Mouse (Mus musculus): ENCODE measurements at regions not wholly inside any gene's neighbourhood (a gene's known extent, or its start where the extent isn't known, plus 50 kb on each side); places are given as distances from the start of the nearest gene placed in this dataset.

DNA sequence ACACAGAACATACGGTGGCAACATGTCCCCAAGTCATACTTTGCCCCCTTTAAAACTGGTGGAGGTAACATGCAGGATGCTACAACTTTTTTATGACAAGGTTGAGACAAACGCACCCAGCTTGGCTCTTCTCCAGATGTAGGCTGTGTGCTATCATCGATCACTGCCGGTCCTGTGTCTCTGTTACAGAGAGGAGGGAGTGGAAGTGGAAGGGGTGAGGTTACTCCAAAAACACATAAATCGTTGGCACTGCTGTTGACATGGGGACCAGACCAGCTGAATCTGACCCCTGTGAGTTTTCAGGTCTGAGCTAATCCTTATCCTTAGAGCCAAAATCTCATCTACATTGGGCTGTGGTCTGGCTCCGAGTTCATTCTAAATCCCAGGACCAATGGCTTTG is 335.0 kb upstream of the Nfe2l3 start:
- no peak for DNase-seq (ENCODE audit: low read depth, low spot score)

DNA sequence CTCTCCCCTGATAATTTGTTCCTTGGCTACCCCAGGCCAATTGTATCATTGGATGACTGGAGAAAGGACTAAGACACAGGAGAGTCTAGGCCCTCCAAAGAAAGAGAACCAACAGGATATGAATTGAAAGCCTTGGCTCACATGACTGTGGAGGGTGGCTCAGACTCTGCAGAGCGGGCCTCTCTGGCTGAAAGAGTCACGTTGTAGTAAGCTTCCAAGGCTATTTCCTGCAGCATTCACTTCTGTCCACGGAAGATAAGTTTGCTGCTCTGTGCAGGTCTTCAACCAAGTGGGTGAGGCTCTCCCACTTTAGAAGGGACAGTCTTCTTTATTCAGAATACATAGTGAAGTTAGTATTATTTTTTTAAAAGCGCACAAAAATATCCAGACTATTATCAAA is 332.1 kb upstream of the Nfe2l3 start:
- DNase-seq (ENCODE audit: low read depth, low spot score): no peak

DNA sequence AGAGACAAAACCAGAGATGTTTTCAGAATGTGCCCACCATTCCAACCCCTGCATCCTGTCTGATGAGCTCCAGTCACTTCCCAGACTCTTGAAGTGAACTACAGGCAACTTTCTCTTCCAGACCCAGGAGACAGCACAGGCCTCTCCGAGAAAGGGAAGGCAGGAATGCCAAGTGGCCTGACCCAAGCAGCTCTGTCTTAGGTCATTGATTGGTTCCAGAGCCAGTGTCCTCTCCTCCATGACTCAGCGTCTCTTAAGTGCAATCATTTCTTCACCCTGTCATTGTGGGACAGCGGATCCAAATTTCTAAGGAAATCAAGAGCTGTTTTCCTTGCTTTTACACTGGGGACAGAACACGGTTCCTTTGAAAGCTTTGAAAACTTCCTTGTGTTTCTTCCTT is 329.2 kb upstream of the Nfe2l3 start:
- DNase-seq (ENCODE audit: low read depth, low spot score): no peak

DNA sequence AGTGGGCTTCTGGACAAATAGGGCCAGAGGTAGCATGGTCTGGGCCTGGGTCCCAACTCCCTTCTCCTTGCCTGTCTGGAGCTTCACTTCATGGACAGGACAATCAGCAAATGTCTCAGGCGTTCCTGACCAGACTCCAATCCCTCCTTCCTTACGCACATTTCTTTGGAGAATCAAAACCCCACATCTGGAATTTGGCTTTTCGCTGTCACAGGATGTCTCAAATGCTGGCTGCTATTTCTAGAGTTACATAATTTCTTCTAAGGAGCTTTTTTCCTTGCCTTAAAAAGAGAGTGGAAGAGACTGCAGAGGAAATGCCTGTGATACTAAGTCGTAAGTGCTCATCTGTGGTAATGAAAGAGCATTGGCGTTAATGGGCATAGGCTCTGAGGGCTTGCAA is 328.1 kb upstream of the Nfe2l3 start:
- DNase-seq (ENCODE audit: low read depth, low spot score): no peak

DNA sequence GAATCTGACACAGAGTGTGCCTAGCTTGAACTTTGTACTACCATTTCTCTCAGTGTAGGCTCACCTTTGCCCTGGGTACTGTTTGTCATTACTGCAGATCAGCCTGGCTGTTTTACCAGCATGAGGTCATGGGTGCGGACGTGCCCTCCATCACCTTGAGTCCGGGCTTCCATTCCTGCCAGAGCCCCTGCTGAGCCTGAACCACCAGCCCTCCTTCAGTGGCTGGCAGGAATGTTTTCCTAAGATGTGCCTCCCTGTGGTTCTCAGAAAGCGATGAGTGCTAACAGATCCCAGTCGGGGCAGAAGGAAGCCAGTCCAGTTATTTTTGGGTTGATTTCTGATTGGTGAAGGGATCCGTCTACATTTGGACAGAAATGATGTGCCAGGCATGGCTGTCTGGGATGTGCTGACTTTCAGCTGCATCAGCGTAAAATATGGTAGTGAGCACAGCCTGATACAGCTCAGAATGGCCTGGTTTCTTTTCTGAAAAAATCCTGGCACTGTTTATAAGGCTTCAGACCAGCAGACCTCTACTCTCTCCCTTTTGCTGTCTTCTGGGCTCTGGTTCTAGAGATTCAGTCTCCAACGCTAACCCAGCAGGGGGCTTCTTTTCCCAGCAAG is 324.0 kb upstream of the Nfe2l3 start:
- DNase-seq (ENCODE audit: low read depth, low spot score): peak; percentile 45

DNA sequence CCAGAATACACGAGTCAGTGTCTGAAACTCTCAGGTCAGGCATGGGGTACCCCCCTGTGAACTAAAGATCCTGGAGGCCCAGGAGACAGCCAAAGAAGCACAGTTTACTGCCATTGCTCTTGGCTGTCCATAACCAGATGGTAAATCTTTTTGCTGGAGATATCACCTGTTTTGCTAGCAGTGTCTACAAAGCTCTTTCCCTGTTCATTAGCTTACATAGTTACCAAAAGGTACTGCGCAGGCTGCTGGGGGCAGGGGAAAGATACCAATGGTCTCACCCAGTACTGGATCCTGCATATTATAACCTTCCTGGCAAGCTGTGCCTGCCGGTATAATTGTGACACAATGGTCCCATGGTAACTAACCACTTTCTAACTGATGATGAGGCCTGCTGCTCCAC is 321.9 kb upstream of the Nfe2l3 start:
- DNase-seq (ENCODE audit: low read depth, low spot score): no peak

DNA sequence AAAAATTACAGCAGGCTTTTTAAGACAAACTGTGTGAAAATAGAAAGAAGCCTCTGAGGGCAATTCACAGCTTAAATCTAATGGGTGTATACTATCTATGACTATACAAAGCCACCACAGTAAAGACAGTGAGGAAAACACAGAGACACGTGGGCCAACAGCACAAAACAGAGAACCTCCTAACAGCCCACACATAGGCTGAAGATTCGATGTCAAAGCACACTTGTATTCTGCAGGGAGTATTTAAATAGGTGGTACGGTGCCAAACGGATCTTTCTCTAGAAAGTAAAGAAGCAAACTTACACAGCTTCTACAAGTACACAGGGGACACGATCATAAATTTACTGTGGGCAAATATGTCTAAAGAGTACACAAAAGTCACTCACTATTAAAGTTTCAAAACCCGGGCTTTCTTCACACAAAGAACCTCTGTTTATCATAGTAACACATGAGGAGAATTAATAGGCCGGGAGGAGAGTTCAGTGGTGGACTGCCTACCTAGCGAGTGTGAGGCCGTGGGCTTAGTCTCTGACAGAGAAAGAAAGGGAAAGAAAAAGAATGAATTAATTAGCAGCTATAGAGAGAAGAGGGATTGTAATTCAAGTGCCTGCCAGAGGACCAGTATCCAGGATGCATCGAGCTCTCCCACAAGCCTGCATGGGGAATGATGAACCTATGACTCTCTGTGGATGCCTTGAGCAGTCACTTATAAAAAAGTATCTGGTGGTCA is 317.7 kb upstream of the Nfe2l3 start:
- no peak for DNase-seq (ENCODE audit: low read depth, low spot score)

DNA sequence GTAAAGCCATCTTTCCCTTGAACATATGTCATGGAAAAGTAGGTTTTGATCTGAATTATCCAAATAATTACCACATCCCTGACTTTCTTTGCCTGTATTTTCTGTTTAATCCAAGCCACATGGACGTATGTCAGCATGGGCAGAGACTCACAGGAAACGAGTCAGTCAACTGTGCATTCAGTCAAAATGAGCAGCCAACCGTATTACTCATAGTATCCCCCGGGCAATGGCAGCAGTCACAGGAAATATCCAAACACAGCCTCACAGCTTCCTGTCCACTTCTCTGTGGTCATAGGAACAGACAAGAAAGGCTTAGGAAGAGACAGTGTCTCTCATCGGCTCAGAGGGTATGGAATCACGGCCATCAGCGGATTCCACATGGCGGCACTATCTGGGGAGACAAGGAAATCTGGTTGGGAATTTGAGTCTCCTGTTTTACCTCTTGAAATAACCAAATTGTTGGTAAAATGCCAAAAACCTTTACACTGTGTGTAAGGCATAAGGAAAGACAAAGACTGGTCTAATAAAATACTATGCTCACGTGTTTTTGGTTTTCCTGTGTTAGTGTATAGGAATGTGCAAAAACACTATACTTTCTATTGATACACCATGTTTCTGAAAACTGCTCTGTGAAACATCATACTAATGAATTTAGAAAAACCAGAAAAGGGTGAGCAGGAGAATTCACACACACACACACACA is 313.5 kb upstream of the Nfe2l3 start:
- DNase-seq (ENCODE audit: low read depth, low spot score): no peak

DNA sequence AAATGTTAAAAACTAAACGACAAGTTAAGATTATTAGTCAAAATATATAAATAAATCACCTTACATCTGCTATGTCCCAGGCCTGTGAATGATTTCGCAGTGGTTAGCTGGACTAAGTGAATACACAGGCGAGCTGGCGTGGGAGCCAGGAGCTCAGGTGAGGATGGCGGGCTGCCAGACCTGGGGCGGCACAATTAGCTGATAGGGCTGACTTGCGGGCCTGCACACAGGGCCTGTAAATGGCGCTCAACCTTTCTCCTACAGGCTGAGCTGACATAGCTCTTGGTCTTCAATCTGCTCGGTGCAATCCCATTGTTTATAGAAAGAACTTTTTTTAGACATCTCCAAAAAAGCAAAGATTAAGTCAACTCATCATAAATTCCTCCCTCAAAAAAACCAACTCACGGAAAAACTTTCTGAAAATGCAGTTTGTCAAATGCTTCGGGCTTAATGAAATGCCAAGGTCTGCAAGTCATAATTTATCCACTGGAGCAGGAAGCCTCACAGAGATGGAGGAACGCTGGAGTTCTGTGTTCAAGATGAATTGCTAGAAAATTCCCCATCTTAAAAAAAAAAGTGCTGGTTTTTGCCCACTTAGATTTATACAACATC is 312.7 kb upstream of the Nfe2l3 start:
- DNase-seq (ENCODE audit: low read depth, low spot score): no peak

DNA sequence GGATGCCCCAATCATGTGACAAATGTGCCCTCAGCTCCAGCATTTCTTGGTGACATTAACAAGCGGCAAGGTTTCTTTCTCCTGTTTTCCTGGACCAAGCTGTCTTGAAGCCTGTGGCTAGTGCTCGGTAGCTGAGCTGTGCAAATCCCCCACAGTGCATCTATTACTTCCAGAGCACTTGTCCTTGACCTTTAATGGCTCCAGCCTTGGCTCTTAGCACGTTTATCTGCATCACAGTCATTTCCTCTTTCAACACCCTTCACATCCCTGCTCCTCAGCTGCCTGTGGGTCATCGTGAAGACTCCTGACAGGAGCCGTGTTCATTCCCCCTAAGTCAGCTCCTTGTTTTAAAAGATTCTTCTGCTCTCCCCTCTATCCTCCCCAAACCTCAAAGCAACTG is 309.5 kb upstream of the Nfe2l3 start:
- DNase-seq (ENCODE audit: low read depth, low spot score): peak; percentile 57

DNA sequence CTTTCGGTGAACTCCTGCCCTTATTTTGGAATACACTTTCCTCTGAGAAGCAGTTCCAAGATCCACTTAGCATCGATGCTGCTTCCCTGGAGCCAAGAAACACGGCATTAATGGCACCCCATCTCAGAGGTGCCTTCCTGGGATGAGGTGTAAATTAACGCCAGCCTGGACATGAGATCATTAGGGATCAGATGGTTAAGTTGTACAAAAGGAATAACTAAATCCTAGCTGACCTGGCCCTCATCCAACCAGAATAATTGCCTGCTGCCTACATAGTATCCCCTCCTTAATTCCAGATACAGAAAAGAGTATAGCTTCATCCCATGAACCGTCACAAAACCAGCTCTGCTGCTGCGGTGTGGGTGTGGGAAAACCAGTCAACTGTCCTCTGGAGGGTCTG is 304.6 kb upstream of the Nfe2l3 start:
- DNase-seq (ENCODE audit: low read depth, low spot score): no peak

DNA sequence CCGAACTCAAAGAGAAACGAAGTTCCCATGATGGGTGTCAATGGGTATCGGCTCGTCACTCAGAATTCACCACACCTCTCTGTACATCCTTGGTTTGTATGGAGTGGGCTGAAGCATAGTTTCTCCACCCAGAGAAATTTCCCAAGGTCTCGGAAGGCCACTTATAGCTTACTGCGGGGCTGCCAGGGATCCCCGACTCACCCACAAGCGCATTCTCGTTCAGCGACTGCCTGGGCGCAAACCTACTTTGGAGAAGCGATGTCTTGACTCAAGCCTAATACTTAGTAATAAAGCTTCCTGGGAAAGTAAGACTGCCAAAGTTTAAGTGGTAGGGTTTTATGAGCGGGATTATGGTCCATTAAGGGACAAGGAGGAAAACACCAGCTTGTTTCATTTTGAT is 303.4 kb upstream of the Nfe2l3 start:
- DNase-seq (ENCODE audit: low read depth, low spot score): no peak

DNA sequence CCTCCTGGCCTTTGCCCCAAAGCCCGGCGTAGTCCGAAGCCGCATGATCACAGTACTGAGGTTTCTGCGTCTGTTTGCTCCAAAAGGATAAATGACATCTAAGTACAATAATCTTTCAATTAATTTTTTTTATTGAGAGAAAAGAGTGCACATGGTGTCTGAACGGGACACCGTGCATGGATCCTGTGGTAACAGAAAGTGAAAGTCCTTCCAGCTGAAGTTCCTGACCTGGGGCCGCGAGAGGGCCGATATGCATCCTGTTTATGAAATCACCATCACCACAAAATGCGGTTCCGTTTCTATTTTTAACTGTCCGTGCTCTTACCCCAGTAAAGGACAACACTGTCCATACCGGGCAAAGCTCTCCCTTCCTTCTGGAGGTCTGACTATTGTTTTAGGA is 302.9 kb upstream of the Nfe2l3 start:
- no peak for DNase-seq (ENCODE audit: low read depth, low spot score)

DNA sequence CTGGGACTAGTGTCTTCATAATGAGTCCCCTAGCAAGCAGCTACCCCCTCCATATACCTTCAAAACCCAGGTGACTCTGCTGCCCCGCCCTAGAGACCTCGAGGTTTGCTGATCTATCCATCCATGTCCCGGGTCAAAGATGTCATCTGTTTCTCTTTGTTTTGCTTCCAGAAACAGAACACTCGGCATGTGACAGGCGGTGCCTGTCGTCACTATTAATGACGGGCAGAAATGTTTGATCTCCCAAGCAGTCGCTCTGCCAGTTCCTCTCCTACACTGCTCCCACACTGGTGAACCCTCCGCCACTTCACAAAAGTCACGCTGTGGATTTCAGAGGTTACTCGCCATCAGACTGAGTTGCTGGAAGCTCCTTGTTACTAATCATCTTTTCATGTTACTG is 287.7 kb upstream of the Nfe2l3 start:
- no peak for DNase-seq (ENCODE audit: low read depth, low spot score)

DNA sequence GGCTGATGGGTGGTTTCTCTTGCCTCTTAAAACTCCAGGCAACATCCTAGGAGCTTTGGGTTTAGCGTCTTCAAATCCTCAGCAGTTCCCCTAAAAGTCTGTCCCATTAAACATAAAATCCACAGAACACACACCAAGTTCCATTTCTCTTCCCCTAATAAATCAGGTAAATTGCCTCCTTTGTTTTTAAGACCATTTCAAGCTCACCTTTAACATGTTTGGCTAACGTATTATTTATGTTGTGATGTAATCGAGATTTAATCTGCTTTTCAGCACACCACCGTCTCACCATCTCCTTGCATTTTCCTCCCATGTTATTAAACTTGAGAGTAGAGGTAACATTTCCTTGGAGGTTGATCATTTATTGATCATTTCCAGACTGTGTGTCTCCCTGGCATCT is 286.6 kb upstream of the Nfe2l3 start:
- no peak for DNase-seq (ENCODE audit: low read depth, low spot score)

DNA sequence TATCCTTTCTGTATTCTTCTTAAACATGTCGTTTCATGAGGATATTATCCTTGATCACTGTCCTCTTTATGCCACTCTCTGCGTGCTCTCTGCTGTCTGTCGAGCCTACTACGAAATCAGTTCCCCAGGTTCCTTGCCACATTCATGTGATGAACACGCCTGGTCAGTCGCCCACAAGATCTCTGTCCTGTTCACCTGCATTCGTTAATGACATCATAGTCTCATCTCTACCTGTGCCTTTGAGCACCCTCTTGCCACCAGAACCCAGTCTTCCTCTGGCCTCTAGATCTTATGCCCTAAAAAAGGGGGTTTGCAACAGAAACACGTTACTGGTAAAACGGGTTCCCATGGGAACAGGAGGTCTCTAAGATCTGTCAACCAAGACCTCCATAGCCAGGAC is 283.6 kb upstream of the Nfe2l3 start:
- DNase-seq (ENCODE audit: low read depth, low spot score): no peak

DNA sequence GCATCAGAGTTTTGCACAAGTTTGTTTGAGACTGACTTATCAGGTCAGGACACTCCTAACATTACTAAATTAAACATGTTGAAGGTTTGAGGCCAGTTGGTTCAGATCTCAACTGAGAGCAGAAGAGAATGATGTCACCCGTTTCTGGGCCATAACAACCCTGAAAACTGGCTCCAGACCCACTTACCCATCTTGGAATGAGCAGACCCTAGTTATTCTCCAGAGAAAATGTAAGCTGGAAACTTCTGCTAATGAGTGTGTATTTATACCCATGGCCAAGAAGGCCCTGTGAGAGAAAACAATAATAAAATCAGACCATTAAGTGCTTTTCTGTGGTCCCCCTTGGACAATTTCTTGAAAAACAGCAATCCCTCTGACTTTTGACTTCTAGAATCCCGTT is 282.4 kb upstream of the Nfe2l3 start:
- no peak for DNase-seq (ENCODE audit: low read depth, low spot score)

DNA sequence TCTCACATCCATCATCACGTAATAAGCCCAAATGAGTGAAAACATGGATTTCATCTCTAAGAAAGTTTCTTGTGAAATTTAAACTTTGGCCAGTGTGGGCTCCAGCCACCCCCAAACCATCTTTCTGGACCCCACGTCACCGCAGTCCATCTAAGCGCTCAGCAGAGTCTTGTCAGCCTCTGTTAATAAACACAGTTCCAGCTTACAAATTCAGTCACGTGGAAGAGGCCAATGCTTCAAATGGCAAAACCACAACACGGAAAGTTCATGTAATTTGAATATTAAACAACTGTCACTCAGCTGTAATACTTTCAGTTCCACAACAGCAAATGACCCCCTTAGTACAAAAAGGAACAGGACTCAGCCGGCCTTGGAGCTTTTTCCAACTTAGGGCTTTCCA is 282.0 kb upstream of the Nfe2l3 start:
- no peak for DNase-seq (ENCODE audit: low read depth, low spot score)

DNA sequence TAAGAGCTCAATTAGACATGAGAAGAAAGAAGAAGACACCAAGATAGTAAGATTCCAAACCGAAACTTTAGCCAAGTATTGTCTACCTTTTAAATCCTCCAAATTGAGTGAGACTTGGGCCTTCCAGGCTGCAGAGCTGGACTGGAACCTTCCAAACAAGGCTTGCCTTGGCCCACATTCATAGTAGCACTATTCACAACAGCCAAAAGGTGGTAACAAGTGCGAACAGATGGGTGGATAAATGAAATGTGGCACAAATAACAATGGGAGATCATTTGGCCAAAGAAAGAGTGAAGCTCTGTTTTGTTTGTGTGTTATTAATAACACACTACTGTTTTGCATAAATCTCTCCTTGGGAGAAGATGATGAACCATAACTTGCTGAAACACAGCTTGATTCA is 281.6 kb upstream of the Nfe2l3 start:
- no peak for DNase-seq (ENCODE audit: low read depth, low spot score)

DNA sequence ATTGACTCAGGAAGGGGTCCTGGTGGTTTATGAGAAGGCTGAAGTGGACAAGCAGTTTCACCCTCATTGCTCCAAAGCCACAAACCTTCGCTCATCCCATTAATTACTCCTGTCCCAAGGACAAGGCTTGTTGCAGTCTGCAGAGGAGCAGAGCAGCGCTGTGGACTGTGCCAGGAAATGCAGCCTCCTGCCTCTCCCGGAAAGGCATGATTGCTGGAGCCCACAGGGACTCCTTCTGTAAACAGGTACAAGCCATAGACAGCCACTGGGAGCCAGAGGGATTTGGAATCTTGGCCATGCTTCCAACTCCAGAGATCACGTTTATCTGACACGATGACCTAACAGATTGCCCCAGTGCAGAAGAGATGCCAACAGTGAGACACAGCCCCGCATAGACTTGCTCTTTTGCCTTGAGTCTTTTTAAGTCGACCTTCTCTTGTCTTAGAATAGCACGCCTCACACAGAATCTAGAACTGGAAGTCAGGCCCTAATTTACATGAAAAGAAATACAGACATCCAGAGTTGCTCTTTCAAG is 275.6 kb upstream of the Nfe2l3 start:
- no peak for DNase-seq (ENCODE audit: low read depth, low spot score)

DNA sequence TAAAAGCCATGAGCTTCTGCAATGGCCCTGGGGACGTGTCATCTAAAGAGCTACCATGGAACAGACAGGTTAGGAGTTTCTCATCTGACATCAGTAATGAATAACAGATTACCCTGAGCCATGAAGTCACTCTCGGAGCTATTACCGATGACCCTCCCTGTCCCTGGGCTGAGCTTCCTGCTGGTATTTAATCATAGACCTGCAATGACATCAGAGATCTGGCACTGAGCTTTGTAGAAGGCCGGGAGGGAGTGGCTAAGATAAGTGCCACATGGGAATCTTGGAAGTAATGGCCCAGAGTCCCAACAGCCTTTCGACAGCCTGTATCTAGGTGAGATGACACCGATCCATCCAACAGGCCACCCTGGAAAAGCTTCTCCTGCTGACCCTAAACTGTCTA is 271.3 kb upstream of the Nfe2l3 start:
- no peak for DNase-seq (ENCODE audit: low read depth, low spot score)

Measured in R1 (cell line).